Mouse (Mus musculus) embryonic facial prominence, embryonic 15.5 days (tissue): Measurements from ENCODE around the gene Wtap. TPM values are rescaled to one million over a fixed set of nuclear protein-coding genes. Genes with fewer than 3 reads are reported as not detected.
"Not testable (repeated sequence)": the region's sequence is repeated elsewhere in the genome, so short reads cannot be mapped to it uniquely, and the experiment has no call there.

Experiments used
- ATAC-seq: fragments of 200-750 bp; cut with Nextera tagmentation; 2 replicates; pipeline ENCODE4 v1.8.0; 2017; ENCODE audit warnings: low read depth, moderate TSS enrichment; ENCODE audit not compliant: insufficient number of reproducible peaks, low FRiP score, low TSS enrichment
- H3K27ac ChIP-seq: fragments of 300-500 bp; sonication (generic); replicated peaks from 2 replicates; pipeline ENCODE4 v1.5.1; 2015; ENCODE audit warnings: mild to moderate bottlenecking, inconsistent platforms
- H3K27me3 ChIP-seq: fragments of 300-500 bp; sonication (generic); 2 replicates; pipeline ENCODE4 v1.6.1; 2015; ENCODE audit warnings: inconsistent platforms
- H3K36me3 ChIP-seq: fragments of 300-500 bp; sonication (generic); 2 replicates; pipeline ENCODE4 v1.6.1; 2015; ENCODE audit warnings: mild to moderate bottlenecking, inconsistent platforms
- H3K4me1 ChIP-seq: fragments of 300-500 bp; sonication (generic); 2 replicates; pipeline ENCODE4 v1.6.1; 2015; ENCODE audit warnings: inconsistent platforms
- H3K4me2 ChIP-seq: fragments of 300-500 bp; sonication (generic); replicated peaks from 2 replicates; pipeline ENCODE4 v1.6.1; 2015; ENCODE audit warnings: mild to moderate bottlenecking, inconsistent platforms
- H3K4me3 ChIP-seq: fragments of 300-500 bp; sonication (generic); replicated peaks from 2 replicates; pipeline ENCODE4 v1.5.1; 2015; ENCODE audit warnings: mild to moderate bottlenecking, inconsistent platforms
- H3K9ac ChIP-seq: fragments of 300-500 bp; sonication (generic); 2 replicates; pipeline ENCODE4 v1.6.1; 2015; ENCODE audit warnings: inconsistent platforms
- H3K9me3 ChIP-seq: fragments of 300-500 bp; sonication (generic); replicated peaks from 2 replicates; pipeline ENCODE4 v1.6.1; 2016; ENCODE audit warnings: inconsistent platforms
- WGBS: fragments of 180-500 bp; shearing (Covaris S2); methylation state at CpG from one replicate; pipeline ENCODE4 v1.1.7; 2015; 5-methylcytosine and 5-hydroxymethylcytosine counted together
- polyA plus RNA-seq: library from polyadenylated mRNA; unstranded; fragments of >200 nt; fragmentation: Nextera tagmentation; extraction: Ambion mirVana; gene quantifications from 2 replicates; pipeline ENCODE4 v1.2.1, GENCODE M21; 2015

Wtap gene
- polyA plus RNA-seq, 1 experiment from 2014 or later: 120 TPM

GRCm38 (mm10) chr17:12997890-12998289, 3.9 kb upstream of the Wtap start:
- no peaks in the 10 kb centered on the region for H3K36me3 ChIP-seq
- H3K4me1 ChIP-seq: no peaks in the 10 kb centered on the region
- H3K4me2 ChIP-seq: no peak overlapping the region
- H3K27me3 ChIP-seq: no peaks in the 10 kb centered on the region
- WGBS: 83% methylated on average over 5 of the region's 5 CpGs
- H3K9ac ChIP-seq: no peak overlapping the region
- ATAC-seq: no peak
- no peaks in the 10 kb centered on the region for H3K9me3 ChIP-seq
- H3K4me3 ChIP-seq: no peak overlapping the region
- H3K27ac ChIP-seq: no peak overlapping the region

- Histone ChIP-seq H3K4me3 (no peak overlapping the region), H3K9me3 (no peaks in the 10 kb centered on the region), H3K27me3 (no peaks in the 10 kb centered on the region), H3K4me1 (no peaks in the 10 kb centered on the region), H3K36me3 (no peaks in the 10 kb centered on the region), H3K9ac (no peak overlapping the region), H3K4me2 (no peak overlapping the region), H3K27ac (no peak overlapping the region)
- 21% methylated on average over 3 of the region's 3 CpGs for WGBS
- no peak for ATAC-seq
Observed at GRCm38 (mm10) chr17:12996345-12996744, 2.4 kb upstream of the Wtap start.

- H3K27me3 ChIP-seq: no peaks in the 10 kb centered on the region
- WGBS: under 1% methylated on average over 48 of the region's 51 CpGs
- peak overlapping the region; percentile 84 for H3K4me3 ChIP-seq
- ATAC-seq: peak; percentile 89
- peaks cover 10% of the 10 kb centered on the region for H3K4me1 ChIP-seq
- H3K9ac ChIP-seq: peak overlapping the region; percentile 98
- no peaks in the 10 kb centered on the region for H3K36me3 ChIP-seq
- no peaks in the 10 kb centered on the region for H3K9me3 ChIP-seq
- H3K4me2 ChIP-seq: peak overlapping the region; percentile 69
- H3K27ac ChIP-seq: peak overlapping the region; percentile 99
Observed at GRCm38 (mm10) chr17:12992470-12992991, 1.4 kb downstream of the Wtap start.

DNA sequence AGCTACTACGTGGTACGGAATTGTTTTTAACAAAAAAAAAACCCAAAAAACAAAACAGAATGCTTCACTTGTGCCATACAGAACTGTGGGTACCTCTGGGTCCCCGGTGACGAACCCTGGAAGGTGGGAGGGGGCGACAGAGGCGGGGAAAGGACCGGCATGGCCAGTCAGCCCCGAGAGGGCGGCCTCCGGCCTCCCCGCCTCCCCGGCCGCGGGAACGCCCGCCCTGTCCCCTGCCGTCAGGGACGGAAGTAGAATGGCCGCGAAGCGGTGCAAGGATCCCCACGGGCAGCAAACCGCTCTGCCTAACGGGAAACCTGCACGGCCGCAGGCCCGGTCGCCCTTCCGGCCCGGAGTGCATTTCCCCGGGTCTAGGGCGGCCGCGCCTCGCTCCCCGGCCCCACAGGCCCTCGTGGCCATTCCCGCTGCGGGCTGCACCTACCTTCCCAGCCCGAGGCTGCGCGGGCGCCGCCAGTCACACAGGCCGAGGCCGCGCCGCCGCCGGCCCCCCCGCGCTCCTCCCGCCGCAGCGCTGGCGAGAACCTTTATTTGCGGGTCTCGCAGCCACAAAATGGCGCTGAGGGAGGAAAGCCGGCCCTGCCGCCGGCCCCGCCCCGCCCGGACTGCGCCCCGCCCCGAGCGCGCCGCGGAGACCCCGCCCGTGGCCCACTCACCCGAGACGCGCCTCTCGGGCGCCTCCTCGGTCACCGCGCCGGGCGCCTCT, 2.2 kb downstream of the Wtap start:
- peak; percentile 96 for ATAC-seq
- peak overlapping the region; percentile 98 for H3K9ac ChIP-seq
- WGBS: under 1% methylated on average over 73 of the region's 84 CpGs
- H3K4me3 ChIP-seq: peak overlapping the region; percentile 84
- no peaks in the 10 kb centered on the region for H3K36me3 ChIP-seq
- H3K9me3 ChIP-seq: no peaks in the 10 kb centered on the region
- peak overlapping the region; percentile 69 for H3K4me2 ChIP-seq
- peaks cover 10% of the 10 kb centered on the region for H3K4me1 ChIP-seq
- H3K27ac ChIP-seq: peak overlapping the region; percentile 99
- no peaks in the 10 kb centered on the region for H3K27me3 ChIP-seq

DNA sequence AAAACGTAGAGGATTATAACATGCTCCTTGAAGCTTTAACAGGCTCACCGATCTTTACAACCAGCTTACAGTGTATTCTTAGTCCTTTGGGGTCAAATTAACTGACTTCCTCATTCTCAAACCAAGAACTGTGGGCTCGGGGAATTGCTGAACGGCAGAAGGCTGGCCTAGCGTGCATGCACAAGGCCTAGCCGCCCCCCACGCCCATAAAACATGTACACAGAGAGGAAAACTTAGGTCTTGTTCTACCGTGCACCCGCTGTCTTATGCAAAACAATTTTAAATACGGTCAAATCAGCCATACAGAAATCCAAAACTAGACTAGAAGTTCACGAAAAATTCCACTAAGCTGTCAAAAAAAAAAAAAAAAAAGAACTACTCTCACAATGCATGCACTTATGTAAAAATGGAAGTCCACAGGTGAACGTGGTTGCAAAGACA, 2.8 kb downstream of the Wtap start:
- under 1% methylated on average over 12 of the region's 12 CpGs for WGBS
- Histone ChIP-seq H3K4me1 (peaks cover 10% of the 10 kb centered on the region), H3K36me3 (no peaks in the 10 kb centered on the region), H3K27ac (peak overlapping the region; percentile 99), H3K4me3 (peak overlapping the region; percentile 84), H3K9ac (peak overlapping the region; percentile 98; the same call in 1 of the 2 replicates), H3K27me3 (no peaks in the 10 kb centered on the region), H3K9me3 (no peaks in the 10 kb centered on the region), H3K4me2 (peak overlapping the region; percentile 54)
- no peak for ATAC-seq

- no peak overlapping the region for H3K9ac ChIP-seq
- H3K4me2 ChIP-seq: peak overlapping the region; percentile 54
- no peaks in the 10 kb centered on the region for H3K27me3 ChIP-seq
- ATAC-seq: no peak
- H3K27ac ChIP-seq: peak overlapping the region; percentile 99; the same call in 1 of the 2 replicates
- peak overlapping the region; percentile 84 for H3K4me3 ChIP-seq
- H3K4me1 ChIP-seq: peaks cover 10% of the 10 kb centered on the region
- 51% methylated on average over 8 of the region's 8 CpGs for WGBS
- H3K36me3 ChIP-seq: no peaks in the 10 kb centered on the region
- H3K9me3 ChIP-seq: no peaks in the 10 kb centered on the region
Observed at GRCm38 (mm10) chr17:12990567-12991145, 3.3 kb downstream of the Wtap start.

DNA sequence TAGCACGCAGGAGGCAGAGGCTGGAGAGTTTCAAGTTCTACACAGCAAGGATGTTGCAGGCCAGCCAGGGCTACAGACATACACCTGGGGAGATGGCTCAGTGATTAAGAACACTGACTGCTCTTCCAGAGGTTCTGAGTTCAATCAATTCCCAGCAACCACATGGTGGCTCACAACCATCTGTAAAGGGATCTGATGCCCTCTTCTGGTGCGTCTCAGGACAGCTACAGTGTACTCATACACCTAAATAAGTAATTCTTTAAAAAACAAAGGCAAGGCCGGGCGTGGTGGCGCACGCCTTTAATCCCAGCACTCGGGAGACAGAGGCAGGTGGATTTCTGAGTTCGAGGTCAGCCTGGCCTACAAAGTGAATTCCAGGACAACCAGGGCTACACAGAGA, 5.9 kb downstream of the Wtap start:
- WGBS: 97% methylated on average over 8 of the region's 8 CpGs
- H3K27me3 ChIP-seq, ATAC-seq, H3K4me3 ChIP-seq, H3K9me3 ChIP-seq, H3K9ac ChIP-seq, H3K27ac ChIP-seq, H3K4me2 ChIP-seq: not testable (repeated sequence)
- H3K36me3 ChIP-seq: peaks cover 19% of the 10 kb centered on the region
- H3K4me1 ChIP-seq: peaks cover 10% of the 10 kb centered on the region

- H3K36me3 ChIP-seq: peaks cover 46% of the 10 kb centered on the region
- H3K9me3 ChIP-seq: no peaks in the 10 kb centered on the region
- H3K4me2 ChIP-seq: no peak overlapping the region
- H3K9ac ChIP-seq: no peak overlapping the region
- no peak for ATAC-seq
- WGBS: 73% methylated on average over 2 of the region's 2 CpGs
- H3K4me1 ChIP-seq: peaks cover 2% of the 10 kb centered on the region; the same call in 1 of the 2 replicates
- H3K4me3 ChIP-seq: no peak overlapping the region
- no peak overlapping the region for H3K27ac ChIP-seq
- H3K27me3 ChIP-seq: no peaks in the 10 kb centered on the region
Observed at GRCm38 (mm10) chr17:12983988-12984387, 10.0 kb downstream of the Wtap start.

DNA sequence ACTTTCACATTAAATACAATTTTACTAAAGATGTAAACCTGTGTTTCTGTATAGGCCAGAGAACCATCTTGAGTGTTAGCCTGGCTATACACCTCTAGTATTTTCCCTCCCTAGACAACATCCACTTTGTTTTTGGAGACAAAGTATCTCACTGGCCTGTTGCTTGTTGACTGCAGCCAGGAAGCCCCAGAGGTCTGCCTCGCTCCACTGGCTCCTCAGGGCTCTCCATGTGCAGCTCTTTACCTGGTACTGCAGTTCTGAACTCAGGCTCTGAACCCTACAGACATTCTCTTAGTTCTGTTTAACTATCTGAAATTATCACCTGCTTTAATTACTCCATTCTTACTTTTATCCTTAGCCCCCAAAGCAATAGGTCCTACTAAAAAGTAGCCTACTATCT, 15.4 kb downstream of the Wtap start:
- no peak overlapping the region for H3K4me2 ChIP-seq
- no peak overlapping the region for H3K27ac ChIP-seq
- no peak for ATAC-seq
- H3K4me1 ChIP-seq: no peaks in the 10 kb centered on the region
- no peaks in the 10 kb centered on the region for H3K9me3 ChIP-seq
- H3K27me3 ChIP-seq: no peaks in the 10 kb centered on the region
- H3K4me3 ChIP-seq: no peak overlapping the region
- WGBS: 100% methylated on average over 1 of the region's 1 CpGs
- no peak overlapping the region for H3K9ac ChIP-seq
- peaks cover 66% of the 10 kb centered on the region for H3K36me3 ChIP-seq

- Histone ChIP-seq H3K9ac (no peak overlapping the region), H3K9me3 (no peaks in the 10 kb centered on the region), H3K4me3 (no peak overlapping the region), H3K36me3 (peaks cover 45% of the 10 kb centered on the region), H3K27me3 (no peaks in the 10 kb centered on the region), H3K4me1 (no peaks in the 10 kb centered on the region), H3K4me2 (no peak overlapping the region), H3K27ac (no peak overlapping the region)
- WGBS: 71% methylated on average over 2 of the region's 2 CpGs
- ATAC-seq: no peak
Observed at GRCm38 (mm10) chr17:12973851-12974250, 20.1 kb downstream of the Wtap start.

GRCm38 (mm10) chr17:12967173-12967572, 26.8 kb downstream of the Wtap start:
- WGBS: 90% methylated on average over 2 of the region's 2 CpGs

More at GRCm38 (mm10) chr17:12967173-12967572, 26.8 kb downstream of the Wtap start:
- ATAC-seq: no peak
- H3K27ac ChIP-seq: no peak overlapping the region
- peaks cover 28% of the 10 kb centered on the region for H3K36me3 ChIP-seq
- H3K9ac ChIP-seq: no peak overlapping the region
- no peak overlapping the region for H3K4me2 ChIP-seq
- H3K9me3 ChIP-seq: no peaks in the 10 kb centered on the region
- no peaks in the 10 kb centered on the region for H3K27me3 ChIP-seq
- no peak overlapping the region for H3K4me3 ChIP-seq
- H3K4me1 ChIP-seq: peaks cover 3% of the 10 kb centered on the region; the same call in 1 of the 2 replicates
